Mouse (Mus musculus) intestine, embryonic 16.5 days (tissue): ENCODE measurements around the gene Tln2. TPM values are rescaled to one million over a fixed set of nuclear protein-coding genes. Genes with fewer than 3 reads are reported as not detected.

Experiments used
- microRNA counts: library from miRNA; unstranded; fragments of <30 nt; microRNA quantifications from one replicate; lab custom pipeline; 2016
- microRNA-seq: library from miRNA; unstranded; fragments of <30 nt; microRNA quantifications from one replicate; pipeline ENCODE4, GENCODE M21; 2016
- polyA plus RNA-seq: library from polyadenylated mRNA; unstranded; fragments of >200 nt; fragmentation: Nextera tagmentation; extraction: Ambion mirVana; gene quantifications from 2 replicates; pipeline ENCODE4 v1.2.1, GENCODE M21; 2015

The Tln2 gene
- polyA plus RNA-seq, 1 experiment from 2014 or later = 19.8 TPM

MicroRNA genes within 50 kb of the gene (microRNA counts, 519-probe panel; counts per million panel counts)
- microRNA mmu-miR-190 (lab: Ali Mortazavi, UCI) = 2,195 counts per million, percentile 51 among the panel's probes with 10 or more counts

Small RNA genes lying within 50 kb of the gene (microRNA-seq; reads per million reads assigned to microRNA genes)
- gene Mir190a = 101 reads per million, percentile 47 among the genes with 10 or more reads in this experiment

Other genes with a start within 250 kb of the Tln2 start
- gene C2cd4b, start 199.7 kb upstream of the Tln2 start, polyA plus RNA-seq = 0.11 TPM in 1 of 2 replicates, not detected in the other